Mouse (Mus musculus): ENCODE data around the gene Eif3g. TPM values are rescaled to one million over a fixed set of nuclear protein-coding genes. Genes with fewer than 3 reads are reported as not detected.

The Eif3g gene
- polyA plus RNA-seq, 1 experiment from 2014 or later = 178 TPM

Small RNAs within 50 kb of the gene (microRNA-seq; reads per million reads assigned to microRNA genes)
- gene Mir7081 = not detected

Other genes starting within 250 kb of the Eif3g start
- gene Pin1, start 246.5 kb downstream of the Eif3g start, polyA plus RNA-seq (2015; fragmentation: Nextera tagmentation; extraction: Ambion mirVana) = 23.1 and 23.5 TPM in 2 replicates
- gene Olfm2, start 152.3 kb downstream of the Eif3g start, polyA plus RNA-seq (2015; fragmentation: Nextera tagmentation; extraction: Ambion mirVana) = 0.20 and 0.30 TPM in 2 replicates
- 0.24 and 0.29 TPM in 2 replicates for gene Col5a3, start 83.6 kb downstream of the Eif3g start, polyA plus RNA-seq (2015; fragmentation: Nextera tagmentation; extraction: Ambion mirVana)
- not detected in 2 replicates for gene Rdh8, start 80.1 kb downstream of the Eif3g start, polyA plus RNA-seq (2015; fragmentation: Nextera tagmentation; extraction: Ambion mirVana)
- 5.0 and 7.0 TPM in 2 replicates for gene A230050P20Rik, start 30.0 kb downstream of the Eif3g start, polyA plus RNA-seq (2015; fragmentation: Nextera tagmentation; extraction: Ambion mirVana)
- 9.1 and 10.6 TPM in 2 replicates for gene Angptl6, start 18.9 kb downstream of the Eif3g start, polyA plus RNA-seq (2015; fragmentation: Nextera tagmentation; extraction: Ambion mirVana)
- 55.0 and 61.3 TPM in 2 replicates for gene Ppan, start 10.4 kb downstream of the Eif3g start, polyA plus RNA-seq (2015; fragmentation: Nextera tagmentation; extraction: Ambion mirVana)
- 54.5 and 59.1 TPM in 2 replicates for gene Dnmt1, start 61.3 kb upstream of the Eif3g start, polyA plus RNA-seq (2015; fragmentation: Nextera tagmentation; extraction: Ambion mirVana)
- 4.2 and 4.8 TPM in 2 replicates for gene S1pr2, start 78.2 kb upstream of the Eif3g start, polyA plus RNA-seq (2015; fragmentation: Nextera tagmentation; extraction: Ambion mirVana)
- gene Mrpl4, start 104.1 kb upstream of the Eif3g start, polyA plus RNA-seq (2015; fragmentation: Nextera tagmentation; extraction: Ambion mirVana) = 62.1 and 66.9 TPM in 2 replicates
- gene Icam1, start 117.4 kb upstream of the Eif3g start, polyA plus RNA-seq (2015; fragmentation: Nextera tagmentation; extraction: Ambion mirVana) = 10.2 and 11.3 TPM in 2 replicates
- gene Icam4, start 130.8 kb upstream of the Eif3g start, polyA plus RNA-seq (2015; fragmentation: Nextera tagmentation; extraction: Ambion mirVana) = 195 and 201 TPM in 2 replicates
- gene Icam5, start 133.4 kb upstream of the Eif3g start, polyA plus RNA-seq (2015; fragmentation: Nextera tagmentation; extraction: Ambion mirVana) = 0.25 and 0.43 TPM in 2 replicates
- gene Zglp1, start 168.5 kb upstream of the Eif3g start, polyA plus RNA-seq (2015; fragmentation: Nextera tagmentation; extraction: Ambion mirVana) = 0.63 TPM in 1 of 2 replicates, not detected in the other
- gene Gm49373, start 174.5 kb upstream of the Eif3g start, polyA plus RNA-seq (2015; fragmentation: Nextera tagmentation; extraction: Ambion mirVana) = 0.18 and 0.50 TPM in 2 replicates
- 29.1 and 31.1 TPM in 2 replicates for gene Fdx1l, start 175.0 kb upstream of the Eif3g start, polyA plus RNA-seq (2015; fragmentation: Nextera tagmentation; extraction: Ambion mirVana)
- 1.9 and 2.4 TPM in 2 replicates for gene Gm38431, start 193.4 kb upstream of the Eif3g start, polyA plus RNA-seq (2015; fragmentation: Nextera tagmentation; extraction: Ambion mirVana)
- gene Raver1, start 193.4 kb upstream of the Eif3g start, polyA plus RNA-seq (2015; fragmentation: Nextera tagmentation; extraction: Ambion mirVana) = 21.7 and 23.4 TPM in 2 replicates
- gene Tyk2, start 232.6 kb upstream of the Eif3g start, polyA plus RNA-seq (2015; fragmentation: Nextera tagmentation; extraction: Ambion mirVana) = 7.4 and 8.8 TPM in 2 replicates

All from liver, embryonic 15.5 days (tissue).